Mouse (Mus musculus) heart, adult 2 months (tissue): ENCODE data around the gene Ddx4.

Experiments used
- EP300 ChIP-seq: fragments of 200-500 bp; IDR thresholded peaks from 2 replicates; pipeline ENCODE4 v1.6.1; 2011; ENCODE audit warnings: low read depth, low read length, control low read depth; ENCODE audit not compliant: insufficient read depth
- POLR2A ChIP-seq: fragments of 200-500 bp; IDR thresholded peaks from 2 replicates; pipeline ENCODE4 v1.6.1; 2011; ENCODE audit warnings: mild to moderate bottlenecking, low read depth, low read length, control low read depth; ENCODE audit not compliant: insufficient read depth

DNA sequence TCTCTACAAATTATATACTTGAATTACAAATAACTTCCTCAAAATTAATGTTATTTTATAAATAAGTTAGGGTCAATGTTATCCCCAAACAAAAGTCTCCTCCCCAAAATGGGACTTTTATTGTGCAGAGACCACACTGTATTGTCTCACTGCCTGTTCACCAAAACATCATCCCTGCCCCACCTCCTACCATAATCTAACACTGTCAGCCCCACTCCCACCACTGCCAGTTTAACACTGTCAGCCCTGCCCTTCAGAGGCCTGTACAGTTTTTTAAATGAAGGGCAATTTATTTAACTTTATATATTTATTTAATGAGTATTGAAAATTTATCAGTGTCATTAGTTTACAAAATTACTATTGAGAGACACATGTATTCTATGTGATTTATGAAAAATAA, 26.7 kb downstream of the Ddx4 start:
- TF ChIP-seq POLR2A (no peak), EP300 (no peak)
